Mouse (Mus musculus): Measurements from ENCODE around the gene Tspoap1.

GRCm38 (mm10) chr11:87807433-87807832 lies 47.1 kb downstream of the Tspoap1 start:
- TF ChIP-seq CTCF (IDR thresholded peaks at IDR 0.05; ENCODE audit: low read depth, low read length) (no peak), POLR2A (IDR thresholded peaks at IDR 0.05; ENCODE audit: extremely low read depth, insufficient read depth, low read length) (no peak)
